Mouse (Mus musculus) forebrain, embryonic 13.5 days (tissue): Measurements from ENCODE around the gene Cad. TPM values are rescaled to one million over a fixed set of nuclear protein-coding genes. Genes with fewer than 3 reads are reported as not detected.
A peak's percentile ranks its signal among the peaks of the same experiment; 100 is the strongest.
"Not testable (repeated sequence)": the region's sequence is repeated elsewhere in the genome, so short reads cannot be mapped to it uniquely, and the experiment has no call there.

ENCODE experiments used
- ATAC-seq: fragments of 200-750 bp; cut with Nextera tagmentation; 2 replicates; pipeline ENCODE4 v1.8.0; 2017
- H3K27ac ChIP-seq: fragments of 300-500 bp; sonication (generic); 2 replicates; pipeline ENCODE4 v1.5.1; 2015; ENCODE audit warnings: inconsistent platforms, mild to moderate bottlenecking, moderate library complexity
- H3K27me3 ChIP-seq: fragments of 300-500 bp; sonication (generic); 2 replicates; pipeline ENCODE4 v1.6.1; 2015; ENCODE audit warnings: mild to moderate bottlenecking, inconsistent platforms
- H3K36me3 ChIP-seq: fragments of 300-500 bp; sonication (generic); 2 replicates; pipeline ENCODE4 v1.6.1; 2015; ENCODE audit warnings: mild to moderate bottlenecking, inconsistent platforms; ENCODE audit not compliant: poor library complexity, severe bottlenecking
- H3K4me1 ChIP-seq: fragments of 300-500 bp; sonication (generic); 2 replicates; pipeline ENCODE4 v1.6.1; 2015; ENCODE audit warnings: inconsistent platforms
- H3K4me2 ChIP-seq: fragments of 300-500 bp; sonication (generic); 2 replicates; pipeline ENCODE4 v1.6.1; 2015; ENCODE audit warnings: inconsistent platforms, mild to moderate bottlenecking, moderate library complexity
- H3K4me3 ChIP-seq: fragments of 300-500 bp; sonication (generic); 2 replicates; pipeline ENCODE4 v1.5.1; 2015; ENCODE audit warnings: mild to moderate bottlenecking, inconsistent platforms
- H3K9ac ChIP-seq: fragments of 300-500 bp; sonication (generic); 2 replicates; pipeline ENCODE4 v1.6.1; 2015; ENCODE audit warnings: mild to moderate bottlenecking, inconsistent platforms
- H3K9me3 ChIP-seq: fragments of 300-500 bp; sonication (generic); replicated peaks from 2 replicates; pipeline ENCODE4 v1.6.1; 2016; ENCODE audit warnings: inconsistent platforms
- WGBS: fragments of 180-500 bp; shearing (Covaris S2); methylation state at CpG from one replicate; pipeline ENCODE4 v1.1.7; 2015; 5-methylcytosine and 5-hydroxymethylcytosine counted together
- polyA plus RNA-seq: library from polyadenylated mRNA; unstranded; fragments of >200 nt; fragmentation: Nextera tagmentation; extraction: Ambion mirVana; gene quantifications from 2 replicates; pipeline ENCODE4 v1.2.1, GENCODE M21; 2015

Cad gene
- 24.2 and 28.6 TPM in 2 replicates for polyA plus RNA-seq

DNA sequence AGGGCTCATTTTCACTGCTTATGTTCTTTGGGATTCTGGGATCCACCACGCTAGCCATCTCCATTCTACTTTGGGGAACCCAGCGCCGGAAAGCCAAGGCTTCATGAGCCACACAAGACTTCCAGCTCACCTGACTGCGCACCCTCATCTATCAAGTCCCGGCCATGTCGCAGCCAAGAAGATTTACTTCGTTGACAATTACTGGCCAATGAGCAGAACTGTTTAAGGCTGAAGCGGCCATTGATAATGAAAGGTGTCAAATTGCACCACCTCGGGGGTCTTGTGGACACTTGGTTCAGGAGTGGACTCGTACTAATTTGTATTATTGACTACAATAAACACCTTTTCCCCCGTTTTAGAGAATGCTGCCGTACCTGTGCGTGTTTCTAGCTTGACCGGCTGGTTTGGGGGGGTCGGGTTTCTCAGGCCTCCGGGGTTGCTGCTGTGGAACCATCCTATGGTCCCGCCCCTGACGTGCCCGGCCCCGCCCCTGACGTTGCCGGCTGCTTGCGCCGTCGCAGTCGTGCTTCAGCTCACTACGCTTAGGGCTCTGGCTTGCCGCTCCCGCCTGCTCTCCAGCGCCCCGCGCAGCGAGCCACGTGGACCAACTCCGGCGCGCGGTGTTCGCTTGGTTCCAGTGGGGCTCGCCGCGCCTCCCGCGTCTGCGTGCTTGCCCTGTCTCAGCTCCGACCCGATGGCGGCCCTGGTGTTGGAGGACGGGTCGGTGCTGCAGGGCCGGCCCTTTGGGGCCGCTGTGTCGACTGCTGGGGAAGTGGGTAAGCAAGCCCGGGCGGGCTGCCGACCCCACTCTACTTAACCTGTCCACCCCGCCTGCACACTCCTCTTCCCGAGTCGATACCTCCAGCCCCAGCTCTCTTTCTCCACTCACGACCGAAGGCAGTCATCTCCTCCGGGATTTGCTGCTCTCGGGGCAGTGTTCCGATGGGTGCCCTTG, at the start of gene Cad:
Gene Cad (plus strand): TSS at position 520 of the 955 bp plus-strand sequence.
- Histone ChIP-seq H3K4me1 (peaks cover 23% of the 10 kb centered on the region), H3K4me3 (peak within 1 kb of the TSS; percentile 54), H3K9ac (peak within 1 kb of the TSS; percentile 83), H3K27me3 (no peaks in the 10 kb centered on the region), H3K36me3 (peaks cover 38% of the 10 kb centered on the region), H3K4me2 (peak within 1 kb of the TSS; percentile 85), H3K9me3 (no peaks in the 10 kb centered on the region), H3K27ac (peak within 1 kb of the TSS; percentile 52)
- ATAC-seq: peak; percentile 99
- WGBS: under 1% methylated on average over 64 of the region's 64 CpGs

DNA sequence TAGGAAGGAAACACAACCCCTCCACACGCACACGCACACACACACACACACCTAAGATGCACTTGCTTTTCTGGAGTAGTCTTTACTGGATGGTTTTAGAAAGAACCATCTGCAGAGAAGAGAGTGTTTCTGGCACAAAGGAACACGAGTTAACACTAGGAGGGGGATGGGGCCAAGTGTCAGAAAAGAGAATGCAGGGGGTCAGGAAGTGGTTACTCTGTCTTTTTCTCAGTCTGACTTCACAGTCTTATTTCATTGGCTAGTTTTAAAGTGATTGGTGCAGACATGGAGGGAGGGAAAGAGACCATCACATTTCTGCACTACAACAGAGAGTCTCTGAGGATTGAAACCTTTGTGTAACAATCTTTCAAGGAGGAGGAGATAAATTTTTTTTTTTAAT, 41.8 kb upstream of the Cad start:
- Histone ChIP-seq H3K4me1 (no peaks in the 10 kb centered on the region), H3K9me3 (no peaks in the 10 kb centered on the region), H3K4me3 (no peak overlapping the region), H3K27ac (no peak overlapping the region), H3K36me3 (no peaks in the 10 kb centered on the region), H3K27me3 (no peaks in the 10 kb centered on the region), H3K4me2 (no peak overlapping the region), H3K9ac (no peak overlapping the region)
- ATAC-seq: no peak
- WGBS: 67% methylated on average over 3 of the region's 3 CpGs

DNA sequence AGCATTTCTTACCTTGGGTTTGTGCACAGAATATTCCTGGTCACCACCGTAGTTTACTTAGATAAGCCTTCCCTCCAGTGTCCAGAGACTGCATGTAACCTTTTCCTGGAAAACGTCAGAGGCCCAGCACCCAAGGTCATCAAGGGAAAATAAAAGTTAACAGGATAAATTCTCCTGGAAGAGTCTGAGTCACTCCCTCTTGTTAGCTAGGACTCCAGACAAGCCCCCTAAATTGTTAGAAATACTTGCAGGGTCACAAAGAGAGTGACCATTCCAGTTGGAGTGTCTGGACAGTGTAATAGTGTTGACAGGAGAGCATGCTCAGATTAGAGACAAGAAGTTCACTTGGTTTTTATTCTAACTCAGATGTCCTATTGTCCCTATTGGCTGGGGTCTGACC, 38.7 kb upstream of the Cad start:
- Histone ChIP-seq H3K9me3 (no peaks in the 10 kb centered on the region), H3K4me2 (no peak overlapping the region), H3K27ac (no peak overlapping the region), H3K4me3 (no peak overlapping the region), H3K9ac (no peak overlapping the region), H3K27me3 (no peaks in the 10 kb centered on the region), H3K36me3 (no peaks in the 10 kb centered on the region), H3K4me1 (no peaks in the 10 kb centered on the region)
- WGBS: 89% methylated on average over 2 of the region's 2 CpGs
- no peak for ATAC-seq

DNA sequence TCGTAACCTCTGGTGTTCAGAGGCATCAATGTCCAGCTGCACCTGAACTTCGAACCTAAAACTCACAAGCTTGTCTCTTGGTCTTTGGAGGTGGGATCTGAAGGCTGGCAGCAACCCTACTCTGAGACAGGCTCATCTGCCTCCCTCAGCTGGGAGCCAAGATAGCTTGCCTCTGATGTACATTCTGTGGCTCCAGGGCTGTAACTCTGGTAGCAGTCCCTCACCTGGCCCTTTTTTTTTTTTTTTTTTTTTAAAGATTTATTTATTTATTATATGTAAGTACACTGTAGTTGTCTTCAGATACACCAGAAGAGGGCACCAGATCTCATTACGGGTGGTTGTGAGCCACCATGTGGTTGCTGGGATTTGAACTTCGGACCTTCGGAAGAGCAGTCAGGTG, 32.8 kb upstream of the Cad start:
- H3K36me3 ChIP-seq, H3K4me1 ChIP-seq, H3K27ac ChIP-seq, H3K9me3 ChIP-seq, H3K27me3 ChIP-seq, ATAC-seq, H3K9ac ChIP-seq, H3K4me3 ChIP-seq, H3K4me2 ChIP-seq: not testable (repeated sequence)
- WGBS: 86% methylated on average over 5 of the region's 5 CpGs

- H3K4me1 ChIP-seq: no peaks in the 10 kb centered on the region
- ATAC-seq: no peak
- no peaks in the 10 kb centered on the region for H3K27me3 ChIP-seq
- H3K9ac ChIP-seq: no peak overlapping the region
- no peak overlapping the region for H3K4me2 ChIP-seq
- no peaks in the 10 kb centered on the region for H3K36me3 ChIP-seq
- WGBS: 9% methylated on average over 1 of the region's 1 CpGs
- H3K4me3 ChIP-seq: no peak overlapping the region
- no peaks in the 10 kb centered on the region for H3K9me3 ChIP-seq
- no peak overlapping the region for H3K27ac ChIP-seq
These were observed 31.9 kb upstream of the Cad start for GRCm38 (mm10) chr5:31022690-31023089.

DNA sequence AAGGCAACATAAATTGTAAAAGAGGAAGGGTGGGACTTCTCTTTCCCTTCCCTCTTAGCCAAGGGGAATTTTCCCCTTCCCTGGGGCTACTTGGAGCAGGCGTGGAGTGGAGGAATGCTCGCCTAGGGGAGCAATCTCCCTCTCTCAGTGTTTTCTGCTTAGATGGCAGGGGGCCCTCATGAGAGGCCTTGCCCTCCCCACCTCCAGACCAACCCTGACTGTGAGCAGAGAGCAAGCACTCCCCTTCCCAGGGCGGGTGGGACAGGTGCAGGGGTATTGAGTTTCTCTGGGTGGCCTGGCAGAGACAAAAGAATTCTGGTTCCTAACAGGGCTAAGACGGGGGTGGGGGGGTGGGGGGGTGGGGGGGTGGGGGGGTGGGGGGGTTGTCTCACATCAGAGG, 31.3 kb upstream of the Cad start:
- Histone ChIP-seq H3K27ac (no peak overlapping the region), H3K9me3 (no peaks in the 10 kb centered on the region), H3K9ac (no peak overlapping the region), H3K4me3 (no peak overlapping the region), H3K4me1 (no peaks in the 10 kb centered on the region), H3K4me2 (no peak overlapping the region), H3K27me3 (no peaks in the 10 kb centered on the region), H3K36me3 (no peaks in the 10 kb centered on the region)
- no peak for ATAC-seq
- WGBS: 7% methylated on average over 3 of the region's 4 CpGs

GRCm38 (mm10) chr5:31024641-31025040, 29.9 kb upstream of the Cad start:
- no peak for ATAC-seq
- Histone ChIP-seq H3K36me3 (no peaks in the 10 kb centered on the region), H3K9me3 (no peaks in the 10 kb centered on the region), H3K27ac (no peak overlapping the region), H3K4me2 (no peak overlapping the region), H3K9ac (no peak overlapping the region), H3K4me3 (no peak overlapping the region), H3K27me3 (no peaks in the 10 kb centered on the region), H3K4me1 (no peaks in the 10 kb centered on the region)

- Histone ChIP-seq H3K4me1 (no peaks in the 10 kb centered on the region), H3K27me3 (no peaks in the 10 kb centered on the region), H3K9me3 (no peaks in the 10 kb centered on the region), H3K4me2 (no peak overlapping the region), H3K4me3 (no peak overlapping the region), H3K27ac (no peak overlapping the region), H3K9ac (no peak overlapping the region), H3K36me3 (no peaks in the 10 kb centered on the region)
- no peak for ATAC-seq
- 88% methylated on average over 4 of the region's 4 CpGs for WGBS
These were observed 23.7 kb upstream of the Cad start for GRCm38 (mm10) chr5:31030926-31031325.

DNA sequence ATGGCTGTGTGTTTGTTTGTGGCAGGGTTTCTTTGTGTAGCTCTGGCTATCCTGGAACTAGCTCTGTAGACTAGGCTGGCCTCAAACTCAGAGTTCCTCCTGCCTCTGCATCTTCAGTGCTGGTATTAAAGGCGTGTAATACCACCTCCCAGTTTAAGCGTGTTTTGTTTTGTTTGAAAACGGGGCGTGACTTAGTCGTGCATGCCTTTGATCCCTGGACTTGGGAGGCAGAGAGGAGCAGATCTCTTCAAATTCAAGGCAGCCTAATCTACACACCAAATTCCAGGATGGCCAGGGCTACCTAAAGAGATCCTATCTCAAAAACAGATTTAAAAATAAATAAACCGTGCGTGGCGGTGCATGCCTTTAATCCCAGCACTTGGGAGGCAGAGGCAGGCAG, 23.1 kb upstream of the Cad start:
- Histone ChIP-seq H3K4me2 (no peak overlapping the region), H3K27me3 (no peaks in the 10 kb centered on the region), H3K4me1 (no peaks in the 10 kb centered on the region), H3K27ac (no peak overlapping the region), H3K9me3 (no peaks in the 10 kb centered on the region), H3K36me3 (peaks cover 4% of the 10 kb centered on the region; the same call in 1 of the 2 replicates), H3K9ac (no peak overlapping the region), H3K4me3 (no peak overlapping the region)
- 88% methylated on average over 8 of the region's 8 CpGs for WGBS
- no peak for ATAC-seq

GRCm38 (mm10) chr5:31034669-31035068, 19.9 kb upstream of the Cad start:
- Histone ChIP-seq H3K9me3 (no peaks in the 10 kb centered on the region), H3K27me3 (no peaks in the 10 kb centered on the region), H3K4me2 (no peak overlapping the region), H3K4me3 (no peak overlapping the region), H3K36me3 (peaks cover 32% of the 10 kb centered on the region), H3K27ac (no peak overlapping the region), H3K4me1 (no peaks in the 10 kb centered on the region), H3K9ac (no peak overlapping the region)
- no peak for ATAC-seq
- 91% methylated on average over 6 of the region's 6 CpGs for WGBS

- not testable (repeated sequence) for H3K4me3 ChIP-seq, ATAC-seq, H3K9me3 ChIP-seq, H3K4me2 ChIP-seq, H3K9ac ChIP-seq, H3K4me1 ChIP-seq, H3K27me3 ChIP-seq, H3K27ac ChIP-seq
- WGBS: 93% methylated on average over 11 of the region's 11 CpGs
- peaks cover 51% of the 10 kb centered on the region for H3K36me3 ChIP-seq
These were observed 18.0 kb upstream of the Cad start for GRCm38 (mm10) chr5:31036556-31036955.

GRCm38 (mm10) chr5:31038171-31038845, 16.3 kb upstream of the Cad start:
- no peaks in the 10 kb centered on the region for H3K9me3 ChIP-seq
- no peak overlapping the region for H3K27ac ChIP-seq
- no peak overlapping the region for H3K4me3 ChIP-seq
- no peaks in the 10 kb centered on the region for H3K4me1 ChIP-seq
- no peak overlapping the region for H3K9ac ChIP-seq
- ATAC-seq: no peak
- WGBS: 92% methylated on average over 7 of the region's 7 CpGs
- H3K27me3 ChIP-seq: no peaks in the 10 kb centered on the region
- H3K4me2 ChIP-seq: no peak overlapping the region
- H3K36me3 ChIP-seq: peaks cover 67% of the 10 kb centered on the region
